ENCODE assay signal across 8 mouse cellular contexts in the genomic region with DNA sequence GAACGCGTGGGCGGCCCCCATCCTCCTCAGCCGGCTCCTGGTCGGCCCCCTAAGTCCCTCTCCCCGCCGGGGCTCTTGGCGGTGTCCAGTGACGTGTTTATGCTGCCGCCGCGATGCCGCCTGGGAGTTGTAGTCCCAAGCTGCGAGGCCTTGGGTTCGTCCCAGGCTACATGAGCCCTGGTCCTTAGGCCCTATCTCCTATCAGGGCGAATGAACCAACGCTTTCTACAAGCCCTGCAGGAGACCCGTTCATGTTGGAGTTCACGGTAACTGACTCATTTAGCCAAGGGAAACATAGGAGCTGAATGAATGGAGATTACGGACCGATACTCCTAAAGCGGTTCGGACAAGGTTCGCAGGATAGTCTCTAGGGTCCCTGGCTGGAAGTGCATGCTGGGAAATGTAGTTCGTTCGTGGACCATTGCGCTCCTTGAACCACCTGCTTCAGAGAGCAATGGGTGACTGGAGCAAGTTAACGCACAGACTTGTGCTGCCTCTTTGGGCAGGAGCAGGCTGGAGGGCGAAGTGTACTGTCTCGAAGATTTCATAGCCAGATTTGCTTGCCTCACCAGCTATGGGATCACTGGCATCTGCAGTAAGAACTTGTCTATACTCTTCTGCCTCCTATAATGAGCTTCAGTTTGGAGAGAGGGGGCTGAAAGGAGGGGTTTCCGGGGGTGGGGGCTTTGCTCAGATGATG. TPM values are rescaled to one million over a fixed set of nuclear protein-coding genes. Genes with fewer than 3 reads are reported as not detected.
A peak's percentile ranks its signal among the peaks of the same experiment; 100 is the strongest.
DNase-seq lines count a peak whose midpoint lies in the region; ATAC-seq lines count a peak whose summit lies in the region.

Gene Map3k10 (minus strand): TSS at position 77 of the 700 bp plus-strand sequence.

- H3K9me3 ChIP-seq in heart, embryonic 13.5 days = no peaks in the 10 kb centered on the region
- no peaks in the 10 kb centered on the region for H3K9me3 ChIP-seq in liver, embryonic 12.5 days (replicated peaks)
- no peaks in the 10 kb centered on the region for H3K9me3 ChIP-seq in stomach, embryonic 15.5 days

- H3K27ac ChIP-seq in brown adipose tissue, adult 24 weeks (replicated peaks; ENCODE audit: low read depth, low read length) = peak within 1 kb of the TSS; percentile 98
- peak within 1 kb of the TSS; percentile 87 for H3K27ac ChIP-seq in heart, embryonic 13.5 days (replicated peaks)
- peak within 1 kb of the TSS; percentile 78 for H3K27ac ChIP-seq in liver, embryonic 12.5 days
- peak within 1 kb of the TSS; percentile 93 for H3K27ac ChIP-seq in stomach, embryonic 15.5 days

- under 1% methylated on average over 31 of the region's 31 CpGs for WGBS in heart, embryonic 13.5 days
- under 1% methylated on average over 31 of the region's 31 CpGs for WGBS in liver, embryonic 12.5 days (ENCODE audit: insufficient replicate concordance)
- WGBS in stomach, embryonic 15.5 days = under 1% methylated on average over 31 of the region's 31 CpGs

- peak within 1 kb of the TSS; percentile 94 for H3K9ac ChIP-seq in heart, embryonic 13.5 days
- peak within 1 kb of the TSS; percentile 87 for H3K9ac ChIP-seq in liver, embryonic 12.5 days
- H3K9ac ChIP-seq in stomach, embryonic 15.5 days = peak within 1 kb of the TSS; percentile 78

- peak; percentile 95 for ATAC-seq in heart, embryonic 13.5 days (ENCODE audit: extremely low read depth, insufficient number of reproducible peaks, low FRiP score, low TSS enrichment)
- ATAC-seq in liver, embryonic 12.5 days = peak; percentile 97
- ATAC-seq in stomach, embryonic 15.5 days (ENCODE audit: insufficient read depth, low FRiP score, low read depth) = peak; percentile 96

- peak; percentile 95 for DNase-seq in CD4-positive, CD25-positive, alpha-beta regulatory T cell, adult 2 months (ENCODE audit: low read depth, low spot score)
- peak; percentile 30 for DNase-seq in fat pad, adult 2 months (ENCODE audit: extremely low read depth, low read depth, low spot score)
- DNase-seq in kidney, postnatal 10 days = peak; percentile 96
- DNase-seq in natural killer cell, adult 2 months (ENCODE audit: low spot score in 2 of 2) = peak; percentile 83 to 87

- H3K4me1 ChIP-seq in brown adipose tissue, adult 24 weeks (ENCODE audit: control insufficient read depth, insufficient read depth, insufficient read length, low read length) = peaks cover 7% of the 10 kb centered on the region; the same call in 1 of the 2 replicates
- H3K4me1 ChIP-seq in heart, embryonic 13.5 days = peaks cover 26% of the 10 kb centered on the region
- peaks cover 25% of the 10 kb centered on the region for H3K4me1 ChIP-seq in liver, embryonic 12.5 days
- peaks cover 15% of the 10 kb centered on the region for H3K4me1 ChIP-seq in stomach, embryonic 15.5 days

- peaks cover 7% of the 10 kb centered on the region for H3K36me3 ChIP-seq in heart, embryonic 13.5 days
- H3K36me3 ChIP-seq in liver, embryonic 12.5 days = no peaks in the 10 kb centered on the region
- H3K36me3 ChIP-seq in stomach, embryonic 15.5 days = no peaks in the 10 kb centered on the region

- peak within 1 kb of the TSS; percentile 97 for H3K4me3 ChIP-seq in brown adipose tissue, adult 24 weeks (ENCODE audit: insufficient read depth, low read depth, low read length)
- peak within 1 kb of the TSS; percentile 91 for H3K4me3 ChIP-seq in heart, embryonic 13.5 days
- peak within 1 kb of the TSS; percentile 90 for H3K4me3 ChIP-seq in liver, embryonic 12.5 days
- H3K4me3 ChIP-seq in stomach, embryonic 15.5 days (replicated peaks) = peak within 1 kb of the TSS; percentile 76

- peak within 1 kb of the TSS; percentile 100 for H3K4me2 ChIP-seq in heart, embryonic 13.5 days
- peak within 1 kb of the TSS; percentile 100 for H3K4me2 ChIP-seq in liver, embryonic 12.5 days
- H3K4me2 ChIP-seq in stomach, embryonic 15.5 days = peak within 1 kb of the TSS; percentile 97

- no peaks in the 10 kb centered on the region for H3K27me3 ChIP-seq in heart, embryonic 13.5 days (replicated peaks)
- peaks cover 15% of the 10 kb centered on the region for H3K27me3 ChIP-seq in liver, embryonic 12.5 days (replicated peaks)
- H3K27me3 ChIP-seq in stomach, embryonic 15.5 days (replicated peaks) = no peaks in the 10 kb centered on the region

RNA-seq across cellular contexts. Expression of gene Map3k10, which starts in this region (rescaled TPM):
- polyA plus RNA-seq in brown adipose tissue, adult 24 weeks (2012; ENCODE audit: insufficient read depth, insufficient read length, missing spikeins) = 13.0 and 13.2 TPM in 2 replicates
- polyA plus RNA-seq in heart, embryonic 13.5 days (2015; fragmentation: Nextera tagmentation; extraction: Ambion mirVana) = 3.7 and 4.6 TPM in 2 replicates
- 5.7 and 6.7 TPM in 2 replicates for polyA plus RNA-seq in liver, embryonic 12.5 days (2016; fragmentation: Nextera tagmentation; extraction: Ambion mirVana)
- 7.1 and 8.3 TPM in 2 replicates for polyA plus RNA-seq in stomach, embryonic 15.5 days (2015; fragmentation: Nextera tagmentation; extraction: Ambion mirVana)

Comparison
In these comparisons a context has a peak if more than half of its experiments do, and no peak if none do; other contexts are left out.
1. Peak in every context shown above with its lines: DNase-seq, ATAC-seq, H3K4me3 ChIP-seq and H3K27ac ChIP-seq.
2. DNase-seq: peak in every context shown above with its lines; median percentile 96 in kidney, postnatal 10 days; 95 in CD4-positive, CD25-positive, alpha-beta regulatory T cell, adult 2 months; 85 in natural killer cell, adult 2 months; 30 in fat pad, adult 2 months.